Mouse (Mus musculus) hindbrain, embryonic 13.5 days (tissue): ENCODE data around the gene Chml. TPM values are rescaled to one million over a fixed set of nuclear protein-coding genes. Genes with fewer than 3 reads are reported as not detected.
A peak's percentile ranks its signal among the peaks of the same experiment; 100 is the strongest.

Source experiments
- ATAC-seq: fragments of 200-750 bp; cut with Nextera tagmentation; 2 replicates; pipeline ENCODE4 v1.8.0; 2017; ENCODE audit warnings: moderate TSS enrichment; ENCODE audit not compliant: low FRiP score
- H3K27ac ChIP-seq: fragments of 300-500 bp; sonication (generic); 2 replicates; pipeline ENCODE4 v1.5.1; 2015; ENCODE audit warnings: inconsistent platforms, mild to moderate bottlenecking, moderate library complexity
- H3K27me3 ChIP-seq: fragments of 300-500 bp; sonication (generic); 2 replicates; pipeline ENCODE4 v1.6.1; 2015; ENCODE audit warnings: mild to moderate bottlenecking, inconsistent platforms
- H3K36me3 ChIP-seq: fragments of 300-500 bp; sonication (generic); 2 replicates; pipeline ENCODE4 v1.6.1; 2015; ENCODE audit warnings: mild to moderate bottlenecking, inconsistent platforms
- H3K4me1 ChIP-seq: fragments of 300-500 bp; sonication (generic); replicated peaks from 2 replicates; pipeline ENCODE4 v1.6.1; 2015; ENCODE audit warnings: inconsistent platforms
- H3K4me2 ChIP-seq: fragments of 300-500 bp; sonication (generic); 2 replicates; pipeline ENCODE4 v1.6.1; 2015; ENCODE audit warnings: inconsistent platforms, mild to moderate bottlenecking, moderate library complexity
- H3K4me3 ChIP-seq: fragments of 300-500 bp; sonication (generic); 2 replicates; pipeline ENCODE4 v1.5.1; 2015; ENCODE audit warnings: mild to moderate bottlenecking, inconsistent platforms
- H3K9ac ChIP-seq: fragments of 300-500 bp; sonication (generic); 2 replicates; pipeline ENCODE4 v1.6.1; 2015; ENCODE audit warnings: mild to moderate bottlenecking, inconsistent platforms
- H3K9me3 ChIP-seq: fragments of 300-500 bp; sonication (generic); 2 replicates; pipeline ENCODE4 v1.6.1; 2016; ENCODE audit warnings: inconsistent platforms
- WGBS: fragments of 180-500 bp; shearing (Covaris S2); methylation state at CpG from one replicate; pipeline ENCODE4 v1.1.7; 2015; 5-methylcytosine and 5-hydroxymethylcytosine counted together
- polyA plus RNA-seq: library from polyadenylated mRNA; unstranded; fragments of >200 nt; fragmentation: Nextera tagmentation; extraction: Ambion mirVana; gene quantifications from 2 replicates; pipeline ENCODE4 v1.2.1, GENCODE M21; 2015

Chml gene
- 3.0 and 3.3 TPM in 2 replicates for polyA plus RNA-seq

- Histone ChIP-seq H3K9ac (peak within 1 kb of the TSS; percentile 82), H3K9me3 (no peaks in the 10 kb centered on the region), H3K36me3 (peaks cover 8% of the 10 kb centered on the region), H3K4me1 (peaks cover 30% of the 10 kb centered on the region), H3K4me2 (peak within 1 kb of the TSS; percentile 74), H3K27ac (peak within 1 kb of the TSS; percentile 90), H3K27me3 (no peaks in the 10 kb centered on the region), H3K4me3 (peak within 1 kb of the TSS; percentile 77)
- under 1% methylated on average over 47 of the region's 73 CpGs for WGBS
- ATAC-seq: peak; percentile 97
These were observed at the start of gene Chml, which contains the start of gene Opn3 for GRCm38 (mm10) chr1:175692246-175692996. TSS of gene Chml (minus strand) at chr1:175692901. TSS of gene Opn3 (minus strand) at chr1:175692776.

- Histone ChIP-seq H3K4me1 (no peaks in the 10 kb centered on the region), H3K27me3 (no peaks in the 10 kb centered on the region), H3K36me3 (no peaks in the 10 kb centered on the region), H3K4me3 (no peak overlapping the region), H3K27ac (no peak overlapping the region), H3K4me2 (no peak overlapping the region), H3K9me3 (no peaks in the 10 kb centered on the region), H3K9ac (no peak overlapping the region)
- 48% methylated on average over 7 of the region's 7 CpGs for WGBS
- no peak for ATAC-seq
These were observed 33.1 kb upstream of the Chml start for GRCm38 (mm10) chr1:175725771-175726170.

DNA sequence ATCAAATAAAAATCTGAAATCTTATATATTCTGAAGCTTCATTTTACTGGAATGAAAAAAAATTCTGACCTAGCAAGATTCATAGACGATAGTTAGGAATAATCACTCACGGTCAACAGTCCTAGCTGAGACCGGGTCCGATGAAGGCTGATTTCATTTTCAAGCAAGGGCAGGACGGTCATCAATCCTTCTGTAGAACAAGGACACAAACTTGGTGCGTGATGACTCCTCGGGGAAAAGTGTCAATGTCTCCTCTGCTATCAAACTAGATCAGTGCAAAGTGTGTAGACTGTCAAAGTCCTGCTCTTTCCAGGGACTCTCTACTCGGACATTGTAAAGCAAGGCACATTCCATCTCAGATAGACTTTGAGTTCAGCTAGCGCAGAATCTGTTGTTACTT, 24.1 kb upstream of the Chml start:
- H3K27me3 ChIP-seq: no peaks in the 10 kb centered on the region
- no peak overlapping the region for H3K4me3 ChIP-seq

GRCm38 (mm10) chr1:175712338-175712909, 19.7 kb upstream of the Chml start:
- Histone ChIP-seq H3K27me3 (no peaks in the 10 kb centered on the region), H3K9ac (no peak overlapping the region), H3K4me2 (no peak overlapping the region), H3K4me1 (no peaks in the 10 kb centered on the region), H3K9me3 (no peaks in the 10 kb centered on the region), H3K4me3 (no peak overlapping the region), H3K27ac (no peak overlapping the region), H3K36me3 (no peaks in the 10 kb centered on the region)
- ATAC-seq: no peak
- 79% methylated on average over 11 of the region's 11 CpGs for WGBS

More for the DNA sequence above, 24.1 kb upstream of the Chml start:
- Histone ChIP-seq H3K27ac (no peak overlapping the region), H3K9me3 (no peaks in the 10 kb centered on the region), H3K9ac (no peak overlapping the region), H3K36me3 (no peaks in the 10 kb centered on the region), H3K4me2 (no peak overlapping the region), H3K4me1 (no peaks in the 10 kb centered on the region)
- WGBS: 91% methylated on average over 9 of the region's 9 CpGs
- no peak for ATAC-seq

GRCm38 (mm10) chr1:175708013-175708412, 15.3 kb upstream of the Chml start:
- no peak overlapping the region for H3K9ac ChIP-seq
- H3K27ac ChIP-seq: no peak overlapping the region
- no peak overlapping the region for H3K4me2 ChIP-seq
- H3K9me3 ChIP-seq: no peaks in the 10 kb centered on the region
- no peaks in the 10 kb centered on the region for H3K4me1 ChIP-seq
- H3K4me3 ChIP-seq: no peak overlapping the region
- ATAC-seq: no peak
- H3K36me3 ChIP-seq: no peaks in the 10 kb centered on the region
- no peaks in the 10 kb centered on the region for H3K27me3 ChIP-seq

DNA sequence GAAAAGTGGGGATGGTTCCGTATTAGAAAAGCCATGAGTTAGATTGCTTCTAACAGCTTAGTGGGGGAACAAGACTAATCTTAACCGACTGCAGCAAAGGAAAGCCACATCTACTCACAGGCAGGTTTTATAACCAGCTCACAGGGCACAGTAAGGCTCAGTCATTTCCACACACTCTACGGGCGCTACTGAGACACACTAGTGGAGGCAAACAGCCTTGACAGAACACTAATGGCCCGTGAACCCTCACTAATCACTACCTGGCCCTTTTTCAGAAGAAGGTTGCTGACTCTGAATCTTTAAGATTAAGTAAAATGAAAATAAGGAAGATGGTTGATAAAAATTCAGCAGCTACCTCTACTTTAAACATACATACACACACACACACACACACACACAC, 14.9 kb upstream of the Chml start:
- Histone ChIP-seq H3K9me3 (no peaks in the 10 kb centered on the region), H3K27me3 (no peaks in the 10 kb centered on the region), H3K9ac (no peak overlapping the region), H3K4me3 (no peak overlapping the region), H3K27ac (no peak overlapping the region), H3K36me3 (no peaks in the 10 kb centered on the region), H3K4me1 (no peaks in the 10 kb centered on the region), H3K4me2 (no peak overlapping the region)
- 69% methylated on average over 5 of the region's 5 CpGs for WGBS
- ATAC-seq: no peak

DNA sequence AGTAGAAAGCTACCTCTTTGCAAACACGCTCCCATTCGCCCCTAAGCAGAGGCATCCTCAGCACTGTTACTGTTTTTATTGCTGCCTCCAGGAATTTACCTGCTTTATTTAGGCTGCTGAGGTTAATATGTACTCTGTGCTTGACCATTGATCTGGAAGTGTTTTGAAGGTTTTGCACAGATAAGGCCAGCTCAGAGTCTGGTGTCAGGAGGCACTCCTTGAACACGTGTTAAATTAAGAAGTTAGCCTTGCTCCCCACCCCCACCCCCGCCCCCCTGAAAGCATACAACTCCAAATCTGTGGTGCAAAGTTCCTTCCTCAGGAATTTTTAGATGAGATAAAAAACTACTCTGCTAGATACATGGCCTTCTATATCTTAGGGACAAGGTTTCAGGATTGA, 8.4 kb upstream of the Chml start:
- no peak for ATAC-seq
- no peaks in the 10 kb centered on the region for H3K4me1 ChIP-seq

DNA sequence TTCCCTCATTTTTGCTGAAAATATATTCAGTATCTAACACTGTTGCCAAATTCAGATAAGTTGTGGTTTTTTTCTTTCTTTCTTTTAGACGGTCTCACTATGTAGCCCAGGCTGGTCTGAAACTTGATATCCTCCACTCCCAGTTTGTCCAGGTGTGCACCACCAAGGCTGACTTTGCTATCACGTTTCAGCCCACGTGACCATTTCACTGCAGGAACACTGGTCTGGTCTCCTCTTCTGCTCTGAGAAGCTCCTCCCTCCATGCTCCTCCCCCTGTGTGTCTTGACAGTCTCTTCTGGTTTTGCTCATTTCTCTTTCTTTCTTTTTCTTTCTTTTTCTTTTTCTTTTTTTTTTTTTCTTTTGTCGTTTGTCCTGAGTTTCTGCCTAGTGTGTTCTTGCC, 7.1 kb upstream of the Chml start:
- WGBS: 49% methylated on average over 4 of the region's 4 CpGs

More for the DNA sequence above, 8.4 kb upstream of the Chml start:
- 85% methylated on average over 4 of the region's 4 CpGs for whole genome bisulfite sequencing
- Histone ChIP-seq H3K9me3 (no peaks in the 10 kb centered on the region), H3K9ac (no peak overlapping the region), H3K27ac (no peak overlapping the region), H3K27me3 (no peaks in the 10 kb centered on the region), H3K4me3 (no peak overlapping the region), H3K36me3 (no peaks in the 10 kb centered on the region), H3K4me2 (no peak overlapping the region)

DNA sequence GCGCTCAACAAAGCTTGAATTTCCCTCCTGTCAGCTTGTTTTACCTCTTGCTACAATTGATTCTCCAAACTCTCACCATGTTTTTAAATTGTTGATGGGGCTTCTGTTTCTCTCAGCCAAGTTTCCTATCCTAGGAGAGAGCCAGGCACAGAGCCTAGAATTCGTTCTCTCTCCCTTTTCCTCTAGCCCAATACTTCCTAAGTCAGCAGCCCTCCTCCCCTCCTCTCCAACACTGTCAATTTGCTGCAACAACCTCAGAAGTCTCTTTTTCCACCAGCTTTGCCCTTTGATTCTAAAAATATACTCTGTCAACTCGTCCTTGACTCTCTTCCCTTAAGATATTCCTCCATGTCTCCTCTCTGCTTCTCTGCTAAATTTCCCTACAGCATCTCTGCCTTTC, 6.7 kb upstream of the Chml start:
- WGBS: 72% methylated on average over 3 of the region's 3 CpGs
- H3K9me3 ChIP-seq: no peaks in the 10 kb centered on the region
- ATAC-seq: no peak
- H3K4me1 ChIP-seq: no peaks in the 10 kb centered on the region
- no peak overlapping the region for H3K27ac ChIP-seq
- no peaks in the 10 kb centered on the region for H3K36me3 ChIP-seq
- no peak overlapping the region for H3K9ac ChIP-seq
- no peak overlapping the region for H3K4me3 ChIP-seq
- H3K4me2 ChIP-seq: no peak overlapping the region
- H3K27me3 ChIP-seq: no peaks in the 10 kb centered on the region

More for the DNA sequence above, 7.1 kb upstream of the Chml start:
- ATAC-seq: no peak
- H3K4me2 ChIP-seq: no peak overlapping the region
- H3K27me3 ChIP-seq: no peaks in the 10 kb centered on the region
- H3K4me1 ChIP-seq: no peaks in the 10 kb centered on the region
- no peak overlapping the region for H3K4me3 ChIP-seq
- H3K9ac ChIP-seq: no peak overlapping the region
- no peaks in the 10 kb centered on the region for H3K36me3 ChIP-seq
- no peaks in the 10 kb centered on the region for H3K9me3 ChIP-seq
- no peak overlapping the region for H3K27ac ChIP-seq

GRCm38 (mm10) chr1:175698293-175698692, 5.6 kb upstream of the Chml start, which contains the start of gene Wdr64:
TSS of gene Wdr64 (plus strand) at chr1:175698593.
- Histone ChIP-seq H3K36me3 (no peaks in the 10 kb centered on the region), H3K4me3 (no peak within 1 kb of the TSS), H3K27ac (no peak within 1 kb of the TSS), H3K4me1 (peaks cover 3% of the 10 kb centered on the region; the same call in 1 of the 2 replicates), H3K4me2 (no peak within 1 kb of the TSS), H3K9me3 (no peaks in the 10 kb centered on the region), H3K9ac (no peak within 1 kb of the TSS), H3K27me3 (no peaks in the 10 kb centered on the region)
- WGBS: 100% methylated on average over 1 of the region's 1 CpGs
- ATAC-seq: no peak

- peak; percentile 0; the same call in 1 of the 2 replicates for ATAC-seq
- Histone ChIP-seq H3K9ac (peak overlapping the region; percentile 56; the same call in 1 of the 2 replicates), H3K27ac (peak overlapping the region; percentile 30; the same call in 1 of the 2 replicates), H3K9me3 (no peaks in the 10 kb centered on the region), H3K4me2 (peak overlapping the region; percentile 74), H3K27me3 (no peaks in the 10 kb centered on the region), H3K4me3 (peak overlapping the region; percentile 77), H3K36me3 (no peaks in the 10 kb centered on the region), H3K4me1 (peaks cover 30% of the 10 kb centered on the region)
- WGBS: 46% methylated on average over 12 of the region's 12 CpGs
These were observed 794 bp upstream of the Chml start for GRCm38 (mm10) chr1:175693429-175693960.

- no peak for ATAC-seq
- WGBS: 1% methylated on average over 17 of the region's 17 CpGs
- peaks cover 2% of the 10 kb centered on the region for H3K36me3 ChIP-seq
- H3K9me3 ChIP-seq: no peaks in the 10 kb centered on the region
- H3K4me1 ChIP-seq: peaks cover 30% of the 10 kb centered on the region
- peak overlapping the region; percentile 74 for H3K4me2 ChIP-seq
- H3K4me3 ChIP-seq: peak overlapping the region; percentile 77
- peak overlapping the region; percentile 30; the same call in 1 of the 2 replicates for H3K27ac ChIP-seq
- H3K27me3 ChIP-seq: no peaks in the 10 kb centered on the region
- H3K9ac ChIP-seq: peak overlapping the region; percentile 56; the same call in 1 of the 2 replicates
These were observed 278 bp upstream of the Chml start for GRCm38 (mm10) chr1:175692997-175693361.
